Mouse (Mus musculus) embryo, embryonic 11 days (tissue): ENCODE data around the gene Hsd17b1.
A peak's percentile ranks its signal among the peaks of the same experiment; 100 is the strongest.

ENCODE experiments used
- DNase-seq: peaks from one replicate; pipeline ENCODE4 v3.0.0-alpha.2; 2015

The Hsd17b1 gene

DNA sequence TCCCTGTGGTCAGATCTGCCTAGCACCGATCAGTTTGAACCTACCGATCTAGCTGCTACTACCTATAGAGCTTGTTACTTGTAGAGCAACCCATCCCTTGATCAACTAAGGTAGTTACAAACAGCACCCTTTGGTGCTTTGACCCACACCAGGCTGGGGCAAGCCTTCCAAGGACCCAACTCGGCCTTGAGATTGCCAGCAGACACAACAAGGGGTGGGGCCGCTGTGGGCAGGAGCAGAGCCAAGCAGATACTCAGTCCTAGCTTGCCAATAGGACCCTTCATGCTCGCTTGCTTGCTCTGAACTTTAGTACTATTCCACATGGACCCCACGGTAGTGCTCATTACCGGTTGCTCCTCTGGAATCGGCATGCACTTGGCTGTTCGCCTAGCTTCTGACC is at the start of gene Hsd17b1:
Gene Hsd17b1 (plus strand): TSS at position 291 of the 400 bp plus-strand sequence.
- no peak for DNase-seq

GRCm38 (mm10) chr11:101029320-101029719 is 48.9 kb upstream of the Hsd17b1 start:
- DNase-seq: no peak

DNA sequence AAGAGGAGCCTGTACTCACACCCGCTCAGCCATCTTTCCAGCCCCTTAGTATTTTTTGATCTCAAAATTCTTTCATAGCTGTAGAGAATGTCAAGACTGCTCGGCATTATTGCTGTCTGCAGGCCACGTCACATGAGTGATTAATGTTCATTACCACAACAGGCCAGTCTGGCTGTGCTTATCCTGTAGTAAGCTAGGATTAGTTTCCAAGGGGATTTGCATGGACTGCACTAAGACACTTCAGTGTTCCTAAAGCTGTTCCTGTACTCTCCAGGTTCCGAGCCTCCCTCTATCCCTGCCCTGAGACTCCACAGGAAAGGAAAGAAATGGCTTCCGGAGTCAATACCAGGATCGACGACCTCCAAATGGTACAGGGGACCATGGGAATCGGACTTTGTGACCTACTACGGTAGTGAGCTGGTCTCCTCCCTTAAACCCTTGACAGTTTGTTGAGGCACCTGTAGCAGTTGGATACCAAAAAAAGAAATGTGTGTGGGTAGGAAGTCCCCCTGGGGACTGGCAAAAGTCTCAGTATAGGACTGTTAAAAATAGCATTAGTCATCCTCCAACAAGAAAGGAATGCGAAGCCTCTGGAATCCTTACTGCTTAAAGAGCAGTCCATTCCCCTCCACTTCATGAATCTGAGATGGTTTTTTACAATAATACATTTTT is 47.9 kb upstream of the Hsd17b1 start:
- no peak for DNase-seq

DNA sequence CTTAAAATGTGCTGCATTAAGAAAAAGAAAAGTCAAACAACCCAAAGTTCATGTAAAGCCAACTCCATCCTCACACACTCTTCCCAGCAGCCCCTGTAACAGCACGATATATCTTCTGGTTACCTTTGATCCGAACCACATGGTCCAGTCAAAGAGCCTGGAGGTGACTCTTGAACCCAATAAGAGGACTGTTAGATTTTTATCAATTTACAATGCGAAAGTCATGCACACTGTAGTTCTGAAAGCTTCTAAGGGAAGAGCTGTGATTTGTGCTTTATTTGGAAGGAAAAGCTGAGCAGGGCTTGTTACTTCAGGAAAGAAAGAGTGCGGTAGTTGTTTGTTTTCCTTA is 47.4 kb upstream of the Hsd17b1 start:
- DNase-seq: no peak

DNA sequence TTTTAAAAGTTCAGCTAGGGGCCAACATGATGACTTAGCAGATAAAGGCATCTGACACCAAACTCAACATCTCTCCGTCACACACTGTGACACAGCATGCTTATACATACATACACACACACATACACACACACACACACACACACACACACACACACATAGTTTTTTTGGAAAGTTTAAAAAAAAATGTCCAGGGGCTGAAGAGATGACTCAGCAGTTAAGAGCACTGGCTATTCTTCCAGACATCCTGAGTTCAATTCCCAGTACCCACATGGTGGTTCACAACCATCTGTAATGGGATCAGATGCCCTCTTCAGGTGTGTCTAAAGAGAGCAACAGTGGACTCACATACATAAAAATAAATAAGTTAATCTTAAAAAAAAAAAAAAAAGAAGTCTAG is 46.7 kb upstream of the Hsd17b1 start:
- DNase-seq: no peak

DNA sequence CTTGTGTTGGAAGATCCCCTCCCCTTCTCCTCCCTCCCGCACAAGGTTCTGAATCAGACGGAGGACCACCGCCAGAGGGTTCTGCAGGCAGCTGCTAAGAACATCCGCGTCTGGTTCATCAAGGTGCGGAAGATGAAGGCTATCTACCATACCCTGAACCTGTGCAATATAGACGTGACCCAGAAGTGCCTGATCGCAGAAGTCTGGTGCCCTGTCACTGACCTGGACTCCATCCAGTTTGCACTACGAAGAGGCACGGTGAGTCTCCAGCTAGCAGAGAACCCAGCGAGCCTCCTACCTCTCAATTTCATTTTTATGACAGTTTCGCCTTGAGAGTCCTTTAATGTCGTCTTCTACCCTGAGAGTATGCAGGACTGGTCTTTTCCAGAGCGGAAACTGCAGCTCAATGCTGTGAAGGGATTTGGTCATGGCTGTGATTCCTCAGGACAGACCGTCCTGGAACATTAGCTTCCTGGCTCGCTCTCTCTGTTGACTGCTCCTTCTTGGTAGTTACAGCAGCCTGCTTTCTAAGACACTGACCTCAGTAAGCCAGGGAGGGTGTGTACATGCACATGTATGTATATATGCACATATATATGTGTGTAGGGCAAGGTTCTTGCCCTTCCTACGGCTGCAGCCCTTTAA is 44.2 kb upstream of the Hsd17b1 start:
- DNase-seq: no peak

- DNase-seq: no peak
These were observed 43.4 kb upstream of the Hsd17b1 start for GRCm38 (mm10) chr11:101034614-101035327.

DNA sequence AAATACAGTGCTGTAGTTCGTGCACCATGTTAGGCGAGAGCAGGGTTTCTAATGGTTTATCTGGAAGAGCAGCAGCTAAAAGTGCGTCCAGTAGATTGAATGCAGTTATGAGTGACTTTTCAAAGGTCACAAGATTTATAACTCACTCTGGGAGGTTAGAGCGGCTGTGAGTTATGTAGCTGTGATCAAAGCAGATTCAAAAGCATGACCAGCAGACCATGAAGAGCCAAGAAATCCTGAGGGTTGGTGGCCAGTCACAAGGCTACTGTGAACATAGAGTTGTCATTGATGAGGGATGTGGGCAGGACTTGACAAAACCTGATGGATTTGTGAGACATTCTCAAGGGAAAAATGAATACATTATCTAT is 42.9 kb upstream of the Hsd17b1 start:
- DNase-seq: no peak

GRCm38 (mm10) chr11:101037795-101038194 is 40.4 kb upstream of the Hsd17b1 start:
- no peak for DNase-seq

GRCm38 (mm10) chr11:101045826-101046225 is 32.4 kb upstream of the Hsd17b1 start:
- no peak for DNase-seq

DNA sequence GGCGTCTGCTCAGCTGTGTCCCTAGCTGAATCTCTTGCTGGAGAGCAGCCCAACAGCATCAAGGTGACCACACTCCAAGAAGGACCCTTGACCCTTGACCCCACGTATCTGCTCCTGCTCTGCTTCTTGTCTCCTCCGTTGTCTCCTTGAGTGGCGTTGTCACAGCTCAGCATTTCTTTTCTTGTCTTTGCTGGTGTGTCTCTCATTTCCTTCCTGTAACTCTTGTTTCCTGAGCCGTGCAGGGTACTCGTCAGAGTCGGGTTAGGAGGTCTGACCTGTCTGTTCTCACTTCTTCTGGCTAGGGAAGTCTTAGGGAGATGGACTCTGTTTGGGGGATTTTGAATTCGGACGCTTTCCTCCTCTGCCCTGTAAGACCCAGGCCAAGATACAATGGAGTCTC is 31.8 kb upstream of the Hsd17b1 start:
- no peak for DNase-seq

DNA sequence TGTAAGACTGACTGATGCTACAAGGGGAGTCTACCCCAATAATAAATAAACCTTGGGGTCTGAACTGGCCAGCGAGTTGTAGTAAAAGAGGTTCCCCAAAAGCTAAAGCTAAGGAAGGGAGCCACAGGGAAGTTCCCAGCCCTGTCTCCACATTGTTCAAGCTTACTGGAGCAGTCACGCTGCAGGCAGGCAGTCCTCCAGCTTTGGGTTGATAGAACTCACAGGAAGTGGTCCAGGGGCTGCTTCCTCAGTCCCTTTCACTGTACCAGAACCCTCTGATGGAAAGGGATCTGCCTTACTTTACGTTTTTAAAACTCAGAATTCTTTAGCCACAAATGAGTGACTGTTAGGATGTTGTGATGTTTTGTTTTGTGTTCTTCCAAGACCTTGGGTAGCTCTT is 30.7 kb upstream of the Hsd17b1 start:
- DNase-seq: no peak

DNA sequence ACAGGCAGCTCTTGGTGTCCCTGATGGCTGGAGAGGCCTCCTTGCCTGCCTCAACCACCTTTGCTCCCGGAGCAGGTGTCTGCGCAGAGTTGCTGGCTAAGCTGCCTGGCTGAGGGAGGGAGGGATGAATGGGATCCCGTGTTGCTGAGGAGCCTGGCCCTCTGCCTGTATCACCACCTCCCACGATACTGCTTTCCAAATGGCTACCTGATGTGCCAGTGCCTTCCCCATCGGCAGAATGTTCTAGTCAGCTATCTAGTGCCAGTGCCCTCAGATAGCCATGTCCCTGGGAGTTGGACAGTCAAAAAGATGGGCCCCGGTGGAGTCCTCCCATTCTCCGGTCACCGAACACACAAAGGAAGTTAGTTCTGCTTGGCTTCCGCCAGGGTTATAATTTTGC is 27.9 kb upstream of the Hsd17b1 start:
- DNase-seq: no peak

DNA sequence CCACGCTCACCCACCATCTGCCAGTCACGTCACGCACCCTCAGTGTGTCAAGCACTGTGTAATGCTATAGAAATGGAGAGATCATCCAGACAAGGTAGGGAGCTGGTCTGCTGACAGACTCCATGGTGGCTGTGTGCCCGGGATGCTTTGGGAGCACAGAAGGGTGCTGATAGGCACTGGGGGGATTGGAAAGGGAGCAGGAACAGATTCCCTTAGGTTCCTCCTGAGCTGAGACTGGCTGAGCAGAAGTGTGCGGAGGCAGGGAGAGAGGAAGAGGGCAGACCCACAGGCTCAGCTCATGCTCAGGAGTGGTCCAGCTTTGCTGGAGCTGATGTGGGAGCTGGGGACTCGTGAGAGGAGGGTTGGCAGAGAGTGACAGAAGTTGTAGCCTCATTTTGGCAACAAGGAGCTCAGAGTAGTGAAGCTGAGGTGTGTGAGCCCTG is 27.1 kb upstream of the Hsd17b1 start:
- no peak for DNase-seq

DNA sequence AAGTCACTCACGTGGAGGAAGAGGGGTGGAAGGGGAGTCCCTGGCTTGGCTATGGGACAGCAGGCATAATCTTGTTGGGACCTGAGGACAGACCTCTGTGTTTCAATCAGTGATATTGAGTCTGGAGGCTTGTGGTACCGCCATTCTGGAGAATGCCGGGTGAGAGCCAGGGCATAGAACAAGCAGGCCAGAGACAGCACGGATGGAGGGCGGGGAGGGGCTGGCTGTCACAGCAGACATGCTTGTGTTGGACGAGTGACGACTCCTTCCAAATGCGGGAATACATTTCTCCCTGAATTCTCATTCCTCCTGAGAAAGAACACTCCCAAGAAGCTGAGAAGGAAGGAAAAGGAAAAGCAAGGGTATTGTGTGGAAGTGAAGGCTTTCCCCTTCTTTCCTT is 26.6 kb upstream of the Hsd17b1 start:
- DNase-seq: no peak

- no peak for DNase-seq
These were observed 25.3 kb upstream of the Hsd17b1 start for GRCm38 (mm10) chr11:101052751-101053473.

DNA sequence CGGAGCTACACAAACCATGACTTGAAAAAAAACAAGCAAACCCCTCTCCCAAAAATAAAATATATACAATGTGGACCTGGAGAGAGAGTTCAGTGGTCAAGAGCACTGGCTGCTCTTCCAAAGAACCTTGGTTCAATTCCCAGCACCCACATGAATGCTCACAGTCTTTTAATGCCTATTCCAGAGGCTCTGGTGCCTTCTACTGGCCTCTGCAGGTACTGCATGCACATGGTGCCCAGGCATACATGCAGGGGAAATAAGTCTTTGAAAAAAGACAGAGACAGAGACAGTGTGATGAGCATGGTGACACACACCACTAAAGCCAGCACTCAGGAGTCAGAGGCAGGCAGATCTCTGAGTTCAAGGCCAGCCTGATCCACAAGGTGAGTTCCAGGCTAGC is 24.2 kb upstream of the Hsd17b1 start:
- DNase-seq: no peak

GRCm38 (mm10) chr11:101055418-101055817 is 22.8 kb upstream of the Hsd17b1 start:
- DNase-seq: no peak

DNA sequence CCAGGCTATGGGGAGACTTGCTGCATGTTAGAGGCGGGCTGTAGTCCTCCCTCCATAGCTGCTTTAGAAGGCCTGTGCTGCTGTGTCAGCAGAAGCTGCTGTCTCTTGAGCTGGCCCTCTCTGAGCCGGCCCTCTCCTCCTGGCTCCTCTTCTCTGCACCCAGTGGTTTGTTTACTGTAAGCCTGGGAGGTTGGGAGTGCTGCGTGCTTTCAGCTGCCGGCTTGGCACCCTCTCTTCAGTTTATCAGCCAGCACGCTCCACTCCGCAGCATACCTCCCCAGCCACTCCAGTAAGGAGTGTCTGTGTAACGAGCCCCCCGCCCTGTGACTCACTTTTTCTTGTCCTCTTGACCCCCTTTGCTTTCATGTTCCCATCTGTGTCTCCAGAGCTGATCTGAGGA is 21.3 kb upstream of the Hsd17b1 start:
- DNase-seq: no peak

- DNase-seq: peak; percentile 87
These were observed 20.4 kb upstream of the Hsd17b1 start for GRCm38 (mm10) chr11:101057860-101058259.

DNA sequence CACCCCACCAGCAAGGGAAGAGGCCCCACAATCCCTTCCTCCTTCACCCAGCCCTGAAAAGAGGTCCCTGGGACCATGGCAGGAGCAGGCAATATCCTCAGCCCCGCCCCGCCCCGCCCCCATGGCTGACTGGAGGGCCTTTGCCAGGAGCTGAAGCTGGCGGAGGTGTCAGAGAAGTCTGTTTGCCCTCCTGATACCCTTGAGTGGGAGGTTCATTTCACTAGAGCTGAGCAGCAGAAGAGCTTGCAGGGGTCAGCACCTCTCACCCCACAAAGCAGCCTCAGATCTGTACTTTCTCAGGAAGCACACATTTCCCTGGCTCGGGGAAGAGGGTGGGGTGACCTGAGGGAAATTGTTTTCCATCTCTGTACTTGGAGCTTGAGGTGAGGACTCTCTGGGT is 19.5 kb upstream of the Hsd17b1 start:
- DNase-seq: no peak

GRCm38 (mm10) chr11:101059473-101059872 is 18.7 kb upstream of the Hsd17b1 start:
- no peak for DNase-seq

- no peak for DNase-seq
These were observed 18.1 kb upstream of the Hsd17b1 start for GRCm38 (mm10) chr11:101060126-101060525.

DNA sequence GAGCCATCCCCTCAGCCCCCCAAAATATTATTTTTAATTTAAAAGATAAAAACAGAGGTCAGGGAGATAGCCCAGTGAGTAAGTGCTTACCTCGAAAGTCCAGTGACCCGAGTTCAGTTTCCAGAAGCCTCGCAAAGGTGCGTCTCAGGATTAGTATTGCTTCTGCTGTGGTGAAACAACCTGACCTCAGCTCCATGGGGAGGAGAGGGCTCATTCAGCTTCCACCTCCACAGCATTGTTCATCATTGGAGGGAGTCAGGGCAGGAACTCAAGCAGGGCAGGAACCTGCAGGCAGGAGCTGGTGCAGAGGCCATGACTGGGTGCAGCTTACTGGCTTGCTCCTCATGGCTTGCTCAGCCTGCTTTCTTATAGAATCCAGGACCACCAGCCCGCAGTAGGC is 17.2 kb upstream of the Hsd17b1 start:
- no peak for DNase-seq
